Mouse (Mus musculus): ENCODE data around the gene Sfxn1. TPM values are rescaled to one million over a fixed set of nuclear protein-coding genes. Genes with fewer than 3 reads are reported as not detected.

The Sfxn1 gene
- polyA plus RNA-seq, 1 experiment, result 0.75 TPM

DNA sequence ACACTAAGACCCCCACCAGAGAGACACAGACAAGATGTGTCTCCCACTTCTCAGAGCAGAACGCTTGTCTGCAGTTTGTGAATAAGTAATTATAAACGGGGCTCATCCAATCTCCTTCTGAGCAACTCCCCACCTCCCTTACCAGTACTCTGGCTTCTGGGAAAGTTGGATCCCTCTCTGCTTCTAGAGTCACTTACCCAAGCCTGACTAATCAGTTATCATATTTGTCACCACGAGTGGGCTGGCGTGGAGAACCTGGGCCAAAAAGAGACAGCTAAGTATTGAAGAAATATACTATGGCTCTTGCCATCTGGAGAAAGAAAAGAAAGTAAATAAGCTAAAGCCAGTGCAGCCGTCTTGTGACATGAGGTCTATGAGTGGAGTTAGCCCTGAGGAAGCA, 73.0 kb downstream of the Sfxn1 start:
- Histone ChIP-seq H3K4me3 (replicated peaks) (no peak overlapping the region), H3K27me3 (ENCODE audit: control insufficient read depth) (no peaks in the 10 kb centered on the region)
- no peak for TF ChIP-seq TAL1 (IDR thresholded peaks at IDR 0.05; ENCODE audit: low read length)
- no peak for TF ChIP-seq GATA1 (IDR thresholded peaks at IDR 0.05; ENCODE audit: low read length)

GRCm38 (mm10) chr13:54147328-54147727, 75.7 kb downstream of the Sfxn1 start:
- no peak for TF ChIP-seq GATA1 (IDR thresholded peaks at IDR 0.05; ENCODE audit: low read length)
- TF ChIP-seq TAL1 (IDR thresholded peaks at IDR 0.05; ENCODE audit: low read length), result no peak
- no peaks in the 10 kb centered on the region for H3K9me3 ChIP-seq (ENCODE audit: control insufficient read depth, low read length)
- no peaks in the 10 kb centered on the region for H3K36me3 ChIP-seq (ENCODE audit: control insufficient read depth)
- H3K27me3 ChIP-seq (ENCODE audit: control insufficient read depth), result no peaks in the 10 kb centered on the region
- no peak overlapping the region for H3K4me3 ChIP-seq (replicated peaks)
- no peaks in the 10 kb centered on the region for H3K4me1 ChIP-seq (ENCODE audit: control insufficient read depth)

More for the DNA sequence above, 73.0 kb downstream of the Sfxn1 start:
- Histone ChIP-seq H3K9me3 (ENCODE audit: control insufficient read depth, low read length) (no peaks in the 10 kb centered on the region), H3K36me3 (ENCODE audit: control insufficient read depth) (no peaks in the 10 kb centered on the region), H3K4me1 (ENCODE audit: control insufficient read depth) (no peaks in the 10 kb centered on the region)

DNA sequence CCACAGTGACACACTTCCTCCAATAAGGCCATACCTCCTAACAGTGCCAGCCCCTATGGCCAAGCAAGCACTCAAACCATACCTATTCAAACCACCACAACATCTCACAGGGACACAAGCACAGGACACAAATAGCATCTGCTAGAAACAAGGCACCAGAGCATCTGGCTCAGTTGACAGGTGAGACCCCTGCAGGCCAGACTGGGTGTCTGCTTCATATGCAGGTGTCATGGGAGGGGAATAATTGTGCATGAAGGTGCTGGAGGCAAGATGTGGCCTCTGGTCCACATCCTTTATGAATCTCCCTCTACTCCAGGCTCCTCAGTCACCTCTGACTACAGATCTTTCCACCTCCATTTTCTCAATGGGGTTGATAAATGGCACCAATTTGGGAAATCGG, 80.8 kb downstream of the Sfxn1 start:
- Histone ChIP-seq H3K4me3 (replicated peaks) (no peak overlapping the region), H3K27me3 (ENCODE audit: control insufficient read depth) (no peaks in the 10 kb centered on the region), H3K4me1 (ENCODE audit: control insufficient read depth) (no peaks in the 10 kb centered on the region), H3K36me3 (ENCODE audit: control insufficient read depth) (no peaks in the 10 kb centered on the region), H3K9me3 (ENCODE audit: control insufficient read depth, low read length) (no peaks in the 10 kb centered on the region)
- no peak for TF ChIP-seq TAL1 (IDR thresholded peaks at IDR 0.05; ENCODE audit: low read length)
- no peak for TF ChIP-seq GATA1 (IDR thresholded peaks at IDR 0.05; ENCODE audit: low read length)

DNA sequence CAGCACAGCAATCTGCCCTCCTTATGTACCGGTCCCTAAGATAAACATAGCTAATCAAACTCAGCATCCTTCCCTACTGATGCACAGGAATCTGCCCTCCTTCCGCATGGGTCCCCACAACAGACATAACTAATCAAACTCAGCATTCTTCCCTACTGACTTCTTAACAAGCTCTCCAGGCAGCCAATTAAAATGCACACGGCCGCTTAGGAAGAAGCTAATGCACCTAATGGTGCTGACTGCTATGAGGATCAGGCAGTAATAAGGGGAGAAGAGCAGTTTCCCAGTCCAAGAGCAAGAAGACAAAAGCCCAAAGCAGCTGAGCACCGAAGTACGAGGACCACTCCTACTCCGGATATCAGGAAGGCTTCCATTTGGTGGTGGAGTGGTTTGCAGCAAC, 81.2 kb downstream of the Sfxn1 start:
- no peaks in the 10 kb centered on the region for H3K27me3 ChIP-seq (ENCODE audit: control insufficient read depth)
- H3K9me3 ChIP-seq (ENCODE audit: control insufficient read depth, low read length), result no peaks in the 10 kb centered on the region
- H3K4me3 ChIP-seq (replicated peaks), result no peak overlapping the region
- no peaks in the 10 kb centered on the region for H3K36me3 ChIP-seq (ENCODE audit: control insufficient read depth)
- TF ChIP-seq GATA1 (IDR thresholded peaks at IDR 0.05; ENCODE audit: low read length) (no peak), TAL1 (IDR thresholded peaks at IDR 0.05; ENCODE audit: low read length) (no peak)
- no peaks in the 10 kb centered on the region for H3K4me1 ChIP-seq (ENCODE audit: control insufficient read depth)

- H3K4me1 ChIP-seq (ENCODE audit: control insufficient read depth), result no peaks in the 10 kb centered on the region
- no peaks in the 10 kb centered on the region for H3K27me3 ChIP-seq (ENCODE audit: control insufficient read depth)
- H3K9me3 ChIP-seq (ENCODE audit: control insufficient read depth, low read length), result no peaks in the 10 kb centered on the region
- no peak overlapping the region for H3K4me3 ChIP-seq (replicated peaks)
- no peak for TF ChIP-seq GATA1 (IDR thresholded peaks at IDR 0.05; ENCODE audit: low read length)
- no peak for TF ChIP-seq TAL1 (IDR thresholded peaks at IDR 0.05; ENCODE audit: low read length)
- H3K36me3 ChIP-seq (ENCODE audit: control insufficient read depth), result no peaks in the 10 kb centered on the region
These were observed 82.1 kb downstream of the Sfxn1 start for GRCm38 (mm10) chr13:54153672-54154218.

DNA sequence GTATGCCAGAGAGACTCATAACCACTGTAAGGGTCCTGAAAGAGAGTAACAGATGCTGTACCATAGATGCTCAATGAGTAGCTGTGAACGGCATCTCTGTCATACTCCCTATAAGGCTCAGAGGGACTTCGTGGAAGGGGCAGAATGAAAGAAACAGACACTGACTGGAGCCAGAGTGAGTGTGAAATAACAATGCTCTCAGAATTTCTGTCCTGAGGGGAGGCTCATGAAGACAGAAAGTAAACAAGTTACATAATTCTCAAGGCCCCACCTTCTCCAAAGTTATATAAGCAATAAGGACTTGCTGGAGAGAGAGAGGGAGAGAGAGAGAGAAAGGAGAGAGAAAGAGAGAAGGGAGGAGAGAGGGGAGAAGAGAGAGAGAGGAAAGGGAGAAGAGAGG, 84.2 kb downstream of the Sfxn1 start:
- Histone ChIP-seq H3K9me3 (ENCODE audit: control insufficient read depth, low read length) (no peaks in the 10 kb centered on the region), H3K27me3 (ENCODE audit: control insufficient read depth) (no peaks in the 10 kb centered on the region), H3K4me1 (ENCODE audit: control insufficient read depth) (no peaks in the 10 kb centered on the region), H3K36me3 (ENCODE audit: control insufficient read depth) (no peaks in the 10 kb centered on the region), H3K4me3 (replicated peaks) (no peak overlapping the region)
- no peak for TF ChIP-seq GATA1 (IDR thresholded peaks at IDR 0.05; ENCODE audit: low read length)
- no peak for TF ChIP-seq TAL1 (IDR thresholded peaks at IDR 0.05; ENCODE audit: low read length)

Other genes starting within 250 kb of the Sfxn1 start
- not detected in 2 replicates for gene Drd1, start 16.2 kb upstream of the Sfxn1 start, polyA plus RNA-seq (2012)
- not detected in 2 replicates for gene Hrh2, start 120.3 kb downstream of the Sfxn1 start, polyA plus RNA-seq (2012)